Mouse (Mus musculus): Measurements from ENCODE around the gene Fam160a1.

- no peak for TF ChIP-seq CTCF (IDR thresholded peaks at IDR 0.05; ENCODE audit: control insufficient read depth, insufficient read depth, insufficient replicate concordance, low read depth, low read length)
- no peak for TF ChIP-seq POLR2A (IDR thresholded peaks at IDR 0.05; ENCODE audit: control insufficient read depth, low read depth, low read length)
These were observed 182.0 kb downstream of the Fam160a1 start for GRCm38 (mm10) chr3:85635126-85635419.
